Mouse (Mus musculus) hindbrain, postnatal 0 days (tissue): Measurements from ENCODE around the gene Hmga1b. TPM values are rescaled to one million over a fixed set of nuclear protein-coding genes. Genes with fewer than 3 reads are reported as not detected.
"Not testable (repeated sequence)": the region's sequence is repeated elsewhere in the genome, so short reads cannot be mapped to it uniquely, and the experiment has no call there.

Source experiments
- ATAC-seq: fragments of 200-750 bp; cut with Nextera tagmentation; 2 replicates; pipeline ENCODE4 v1.8.0; 2017; ENCODE audit warnings: mild to moderate bottlenecking, moderate TSS enrichment, moderate library complexity
- DNase-seq: peaks from one replicate; pipeline ENCODE4 v3.0.0-alpha.2; 2015; ENCODE audit warnings: low spot score
- H3K27ac ChIP-seq: fragments of 300-500 bp; sonication (generic); 2 replicates; pipeline ENCODE4 v1.5.1; 2014; ENCODE audit warnings: mild to moderate bottlenecking
- H3K27me3 ChIP-seq: fragments of 300-500 bp; sonication (generic); 2 replicates; pipeline ENCODE4 v1.6.1; 2014; ENCODE audit warnings: low read length, mixed read lengths; ENCODE audit not compliant: insufficient read depth
- H3K36me3 ChIP-seq: fragments of 300-500 bp; sonication (generic); 2 replicates; pipeline ENCODE4 v1.6.1; 2014; ENCODE audit warnings: low read length, mixed read lengths; ENCODE audit not compliant: insufficient read depth
- H3K4me1 ChIP-seq: fragments of 300-500 bp; sonication (generic); 2 replicates; pipeline ENCODE4 v1.6.1; 2014; ENCODE audit warnings: antibody characterized with exemption, low read length, mixed read lengths; ENCODE audit not compliant: insufficient read depth
- H3K4me2 ChIP-seq: fragments of 300-500 bp; sonication (generic); 2 replicates; pipeline ENCODE4 v1.6.1; 2014; ENCODE audit warnings: low read depth, mild to moderate bottlenecking, low read length, moderate library complexity, mixed read lengths
- H3K4me3 ChIP-seq: fragments of 300-500 bp; sonication (generic); 2 replicates; pipeline ENCODE4 v1.5.1; 2014; ENCODE audit warnings: low read length
- H3K9ac ChIP-seq: fragments of 300-500 bp; sonication (generic); replicated peaks from 2 replicates; pipeline ENCODE4 v1.6.1; 2014; ENCODE audit warnings: mild to moderate bottlenecking, low read length, moderate library complexity, mixed read lengths
- H3K9me3 ChIP-seq: fragments of 300-500 bp; sonication (generic); 2 replicates; pipeline ENCODE4 v1.6.1; 2016; ENCODE audit warnings: low read length, mixed read lengths
- CTCF ChIP-seq: IDR thresholded peaks from 2 replicates; pipeline ENCODE4 v1.5.1; 2016; ENCODE audit warnings: antibody characterized with exemption, control low read depth, low read depth
- WGBS: fragments of 180-500 bp; shearing (Covaris S2); extraction: QIAGEN DNeasy Blood & Tissue Kit; methylation state at CpG from one replicate; pipeline ENCODE4 v1.1.7; 2014; 5-methylcytosine and 5-hydroxymethylcytosine counted together
- polyA plus RNA-seq: library from polyadenylated mRNA; unstranded; fragments of >200 nt; fragmentation: Nextera tagmentation; extraction: Ambion mirVana; gene quantifications from 2 replicates; pipeline ENCODE4 v1.2.1, GENCODE M21; 2015
- total RNA-seq: library from RNA; depleted of rRNA; stranded (reverse); fragments of >200 nt; gene quantifications from 2 replicates; pipeline ENCODE4 v1.2.3, GENCODE M21; 2014

Gene Hmga1b
- total and polyA plus RNA-seq, 2 experiments from 2014 or later: 0.42 to 1.9 TPM

GRCm38 (mm10) chr11:120726243-120727168 lies 36.1 kb upstream of the Hmga1b start:
- peak; percentile 35 for ATAC-seq
- Histone ChIP-seq H3K36me3 (no peaks in the 10 kb centered on the region), H3K27ac (peak overlapping the region; percentile 32; the same call in 1 of the 2 replicates), H3K9ac (peak overlapping the region; percentile 57), H3K9me3 (no peaks in the 10 kb centered on the region), H3K4me2 (peak overlapping the region; percentile 78), H3K27me3 (no peaks in the 10 kb centered on the region), H3K4me1 (peaks cover 6% of the 10 kb centered on the region; the same call in 1 of the 2 replicates), H3K4me3 (peak overlapping the region; percentile 49)
- no peak for DNase-seq
- no peak for TF ChIP-seq CTCF
- WGBS: 18% methylated on average over 35 of the region's 36 CpGs

DNA sequence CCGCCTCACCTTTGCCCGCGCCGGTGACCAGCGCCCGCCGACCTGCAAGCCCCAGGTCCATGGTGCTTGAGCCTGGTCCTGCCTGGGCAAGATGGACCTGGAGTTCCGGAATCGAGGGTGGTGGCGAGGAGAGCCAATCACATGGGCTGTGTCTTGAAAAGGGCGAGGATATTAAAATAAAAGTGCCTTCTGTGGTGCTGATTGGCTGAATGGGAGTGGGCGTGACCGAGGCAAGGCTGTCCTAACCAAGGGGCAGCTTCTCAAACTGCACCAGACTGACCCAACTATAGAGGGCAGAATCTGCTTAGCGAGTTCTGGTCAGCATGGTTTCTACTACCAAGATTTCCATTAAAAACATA lies 35.4 kb upstream of the Hmga1b start, which contains the start of gene Dcxr:
Gene Dcxr (minus strand): TSS at position 113 of the 359 bp plus-strand sequence.
- 3% methylated on average over 14 of the region's 14 CpGs for WGBS

GRCm38 (mm10) chr11:120727564-120727963 lies 35.0 kb upstream of the Hmga1b start:
- no peak overlapping the region for H3K9ac ChIP-seq
- no peak overlapping the region for H3K4me3 ChIP-seq
- H3K9me3 ChIP-seq: no peaks in the 10 kb centered on the region
- no peak overlapping the region; the same call in 1 of the 2 replicates for H3K4me2 ChIP-seq
- no peak overlapping the region for H3K27ac ChIP-seq
- no peak for DNase-seq
- H3K4me1 ChIP-seq: peaks cover 4% of the 10 kb centered on the region; the same call in 1 of the 2 replicates
- ATAC-seq: no peak
- no peaks in the 10 kb centered on the region for H3K27me3 ChIP-seq
- H3K36me3 ChIP-seq: no peaks in the 10 kb centered on the region
- WGBS: 63% methylated on average over 11 of the region's 12 CpGs
- TF ChIP-seq CTCF: no peak

More for the DNA sequence above, 35.4 kb upstream of the Hmga1b start, which contains the start of gene Dcxr:
- DNase-seq (peak; percentile 87), ATAC-seq (peak; percentile 91)
- Histone ChIP-seq H3K4me1 (peaks cover 4% of the 10 kb centered on the region; the same call in 1 of the 2 replicates), H3K9me3 (no peaks in the 10 kb centered on the region), H3K27ac (peak within 1 kb of the TSS; percentile 32; the same call in 1 of the 2 replicates), H3K9ac (peak within 1 kb of the TSS; percentile 57), H3K36me3 (no peaks in the 10 kb centered on the region), H3K4me2 (peak within 1 kb of the TSS; percentile 78), H3K4me3 (peak within 1 kb of the TSS; percentile 49), H3K27me3 (no peaks in the 10 kb centered on the region)
- peak; percentile 57 for TF ChIP-seq CTCF

- ATAC-seq: no peak
- Histone ChIP-seq H3K4me2 (no peak overlapping the region), H3K27ac (no peak overlapping the region), H3K4me3 (no peak overlapping the region), H3K9ac (no peak overlapping the region), H3K9me3 (no peaks in the 10 kb centered on the region), H3K36me3 (no peaks in the 10 kb centered on the region), H3K4me1 (peaks cover 4% of the 10 kb centered on the region; the same call in 1 of the 2 replicates), H3K27me3 (no peaks in the 10 kb centered on the region)
- DNase-seq: no peak
- 70% methylated on average over 11 of the region's 11 CpGs for WGBS
- no peak for TF ChIP-seq CTCF
These were observed 33.9 kb upstream of the Hmga1b start for GRCm38 (mm10) chr11:120728530-120729240.

DNA sequence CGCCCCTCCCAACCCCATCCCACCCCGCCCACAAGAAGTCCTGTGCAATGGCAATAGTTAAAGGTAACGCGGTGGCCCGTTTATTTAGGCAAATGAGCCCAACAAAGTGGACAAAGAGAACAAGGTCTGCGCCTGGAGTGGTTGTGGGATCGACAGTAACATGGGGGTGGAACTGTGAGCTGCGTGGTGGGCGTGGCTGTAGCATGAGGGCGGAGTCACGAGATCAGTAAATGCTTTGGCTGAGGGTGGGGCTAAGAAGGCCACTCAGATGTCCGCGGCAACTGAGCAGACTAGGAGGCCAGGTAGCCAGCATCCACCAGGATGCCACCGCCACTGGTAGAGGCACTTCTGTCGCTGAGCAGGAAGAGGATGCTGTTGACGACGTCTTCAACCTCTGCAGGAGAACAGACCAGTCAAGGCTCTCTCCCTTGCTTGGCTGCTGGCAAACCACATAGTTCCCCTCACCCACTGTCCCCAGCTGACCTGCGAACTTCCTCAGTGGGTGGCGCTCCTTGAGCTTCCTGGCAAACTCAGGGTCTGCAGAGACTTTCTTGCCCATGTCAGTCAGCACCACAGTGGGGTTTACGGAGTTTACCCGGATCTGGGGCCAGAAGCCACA lies 33.1 kb upstream of the Hmga1b start:
- not testable (repeated sequence) for H3K36me3 ChIP-seq, H3K4me2 ChIP-seq, ATAC-seq, H3K4me3 ChIP-seq, H3K27ac ChIP-seq, H3K4me1 ChIP-seq, H3K9me3 ChIP-seq, H3K9ac ChIP-seq, H3K27me3 ChIP-seq
- 3% methylated on average over 18 of the region's 21 CpGs for WGBS
- DNase-seq: peak; percentile 48

GRCm38 (mm10) chr11:120730331-120730870 lies 32.2 kb upstream of the Hmga1b start:
- Histone ChIP-seq H3K27me3 (no peaks in the 10 kb centered on the region), H3K27ac (no peak overlapping the region), H3K9ac (no peak overlapping the region), H3K4me3 (no peak overlapping the region), H3K9me3 (no peaks in the 10 kb centered on the region), H3K36me3 (no peaks in the 10 kb centered on the region), H3K4me2 (no peak overlapping the region), H3K4me1 (peaks cover 4% of the 10 kb centered on the region; the same call in 1 of the 2 replicates)
- no peak for TF ChIP-seq CTCF
- ATAC-seq (no peak), DNase-seq (no peak)
- WGBS: 86% methylated on average over 10 of the region's 10 CpGs
